ENCODE assay signal across 18 mouse cellular contexts in the genomic region with DNA sequence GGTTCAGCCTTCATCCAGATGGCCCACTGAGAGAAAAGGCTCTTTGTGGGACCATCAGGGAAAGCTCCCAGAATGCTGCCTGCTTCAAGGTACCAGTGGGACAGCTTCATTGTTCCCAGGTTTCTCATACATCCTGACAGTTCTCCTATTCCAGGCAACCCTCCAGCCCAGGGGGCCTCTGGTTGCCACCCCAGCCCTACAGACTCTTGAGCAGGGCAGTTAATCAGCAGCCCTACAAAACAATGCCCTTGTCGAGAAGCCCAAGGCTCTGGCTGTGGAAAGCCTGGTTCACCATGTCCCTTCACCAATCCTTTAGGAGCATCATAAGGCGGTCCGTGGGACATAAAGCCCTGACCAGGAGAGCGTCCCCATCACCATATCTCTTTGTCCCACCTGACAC.
DNase-seq lines count a peak whose midpoint lies in the region; ATAC-seq lines count a peak whose summit lies in the region.
"Had no signal": no experiment of that assay in that cellular context is flagged by ENCODE, and none has a peak within 500 bp of the region (broad histone marks: within the 10 kb centered on the region; RNA-seq: fewer than 3 reads in every experiment).

No protein-coding gene starts in this region.

- no peak overlapping the region for H3K4me3 ChIP-seq in heart, embryonic 11.5 days (ENCODE audit: low read depth, low read length)
- H3K4me3 ChIP-seq in kidney, embryonic 15.5 days (replicated peaks), result no peak overlapping the region
- H3K4me3 ChIP-seq: embryonic facial prominence, embryonic 15.5 days; hindbrain, embryonic 10.5 days; intestine, embryonic 15.5 days had no signal

- peaks cover 8% of the 10 kb centered on the region for H3K27me3 ChIP-seq in heart, embryonic 11.5 days (ENCODE audit: control insufficient read depth, insufficient read depth, low read length)
- H3K27me3 ChIP-seq in kidney, embryonic 15.5 days, result no peaks in the 10 kb centered on the region
- H3K27me3 ChIP-seq: embryonic facial prominence, embryonic 15.5 days; intestine, embryonic 15.5 days had no signal

- no peak overlapping the region for H3K9ac ChIP-seq in heart, embryonic 11.5 days (ENCODE audit: low read depth, low read length)
- H3K9ac ChIP-seq in kidney, embryonic 15.5 days, result no peak overlapping the region
- H3K9ac ChIP-seq: embryonic facial prominence, embryonic 15.5 days; intestine, embryonic 15.5 days had no signal

- no peaks in the 10 kb centered on the region; the same call in 1 of the 2 replicates for H3K36me3 ChIP-seq in heart, embryonic 11.5 days (ENCODE audit: control insufficient read depth, insufficient read depth, low read length)
- peaks cover 32% of the 10 kb centered on the region for H3K36me3 ChIP-seq in kidney, embryonic 15.5 days

- no peaks in the 10 kb centered on the region for H3K9me3 ChIP-seq in heart, embryonic 11.5 days (replicated peaks; ENCODE audit: control insufficient read depth, low read length)
- no peaks in the 10 kb centered on the region for H3K9me3 ChIP-seq in kidney, embryonic 15.5 days (replicated peaks)
- H3K9me3 ChIP-seq: embryonic facial prominence, embryonic 15.5 days; hindbrain, embryonic 10.5 days; intestine, embryonic 15.5 days had no signal

- peak; percentile 1 to 12 for DNase-seq in adrenal gland, adult 18-20 months (ENCODE audit: low spot score in 2 of 2)
- DNase-seq in adrenal gland, postnatal 4 days (ENCODE audit: low spot score in 2 of 2), result no peak
- peak; percentile 87 for DNase-seq in heart, adult 11 months
- peak; percentile 3 for DNase-seq in kidney, postnatal 10 days
- peak; percentile 2 for DNase-seq in urinary bladder, postnatal 14 days (ENCODE audit: low spot score)
- no peak for DNase-seq in urinary bladder, postnatal 36 days (ENCODE audit: low spot score in 2 of 2)
- DNase-seq: gastrocnemius, postnatal 10 days; midbrain, embryonic 14.5 days; retina, postnatal 1 day; right cerebral cortex, postnatal 4 days; thymus, postnatal 14 days had no signal

- 87% methylated on average over 4 of the region's 4 CpGs for WGBS in heart, embryonic 11.5 days (ENCODE audit: insufficient replicate concordance)
- WGBS in kidney, embryonic 15.5 days, result 92% methylated on average over 4 of the region's 4 CpGs

- H3K4me1 ChIP-seq in heart, embryonic 11.5 days (ENCODE audit: control insufficient read depth, insufficient read depth, low read length), result peaks cover 9% of the 10 kb centered on the region; the same call in 1 of the 2 replicates
- H3K4me1 ChIP-seq in kidney, embryonic 15.5 days, result no peaks in the 10 kb centered on the region
- H3K4me1 ChIP-seq: embryonic facial prominence, embryonic 15.5 days; hindbrain, embryonic 10.5 days had no signal

- ATAC-seq in heart, embryonic 11.5 days (replicated peaks; ENCODE audit: insufficient number of reproducible peaks, low FRiP score, low TSS enrichment), result no peak
- ATAC-seq in kidney, embryonic 15.5 days (replicated peaks; ENCODE audit: low FRiP score), result no peak
- ATAC-seq: activated CD4-positive, CD25-positive, alpha-beta regulatory T cell, adult 4 months; forebrain, embryonic 16.5 days; intestine, embryonic 15.5 days had no signal

- no peak overlapping the region for H3K27ac ChIP-seq in heart, embryonic 11.5 days (ENCODE audit: low read depth, low read length)
- H3K27ac ChIP-seq in kidney, embryonic 15.5 days, result no peak overlapping the region
- H3K27ac ChIP-seq: embryonic facial prominence, embryonic 15.5 days; hindbrain, embryonic 10.5 days; intestine, embryonic 15.5 days had no signal

- H3K4me2 ChIP-seq in heart, embryonic 11.5 days, result no peak overlapping the region
- H3K4me2 ChIP-seq in kidney, embryonic 15.5 days, result no peak overlapping the region
- H3K4me2 ChIP-seq: embryonic facial prominence, embryonic 15.5 days; intestine, embryonic 15.5 days had no signal

Comparison
In these comparisons a context has a peak if more than half of its experiments do, and no peak if none do; other contexts are left out.
1. DNase-seq: peak in adrenal gland, adult 18-20 months (2 of 2), heart, adult 11 months (single experiment), kidney, postnatal 10 days (single experiment) and urinary bladder, postnatal 14 days (single experiment); none in adrenal gland, postnatal 4 days (0 of 2) and urinary bladder, postnatal 36 days (0 of 2).